Mouse (Mus musculus) liver, adult 2 months (tissue): ENCODE results near the gene Fscn3.

Experiments
- CTCF ChIP-seq: fragments of 200-500 bp; IDR thresholded peaks from 2 replicates; pipeline ENCODE4 v1.5.1; 2011; ENCODE audit warnings: low read depth, low read length, control low read depth
- POLR2A ChIP-seq: fragments of 200-500 bp; IDR thresholded peaks from 2 replicates; pipeline ENCODE4 v1.6.1; 2011; ENCODE audit warnings: low read length, control low read depth; ENCODE audit not compliant: insufficient read depth; ENCODE audit errors: extremely low read depth

DNA sequence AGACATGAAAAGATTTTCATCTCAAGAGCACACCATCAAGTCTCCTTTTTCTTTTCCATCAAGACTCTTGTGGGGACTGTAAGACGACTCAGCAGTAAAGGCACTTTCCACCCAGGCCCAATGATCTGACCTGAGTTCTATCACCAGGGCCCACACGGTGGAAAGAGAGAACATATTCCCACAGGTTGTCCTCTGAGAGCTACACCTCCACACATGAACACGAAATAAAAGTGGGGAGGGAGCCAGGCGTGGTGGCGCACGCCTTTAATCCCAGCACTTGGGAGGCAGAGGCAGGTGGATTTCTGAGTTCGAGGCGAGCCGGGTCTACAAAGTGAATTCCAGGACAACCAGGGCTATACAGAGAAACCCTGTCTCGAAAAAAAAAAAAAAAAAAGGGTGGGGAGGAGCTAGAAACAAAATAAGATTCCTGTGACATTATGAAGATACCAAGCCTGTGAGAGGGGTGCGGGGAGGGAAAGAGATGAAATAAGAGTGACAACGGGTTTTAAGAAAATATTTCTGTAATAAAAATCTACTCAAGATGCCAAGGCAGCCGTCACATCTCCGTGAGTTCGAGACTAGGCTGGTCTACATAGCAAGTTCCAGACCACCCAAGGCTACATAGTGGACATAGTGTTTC is 4.8 kb upstream of the Fscn3 start:
- TF ChIP-seq CTCF: no peak
- TF ChIP-seq POLR2A: no peak
